Mouse (Mus musculus) midbrain, embryonic 15.5 days (tissue): ENCODE data around the gene Shroom3. TPM values are rescaled to one million over a fixed set of nuclear protein-coding genes. Genes with fewer than 3 reads are reported as not detected.

ENCODE experiments used
- ATAC-seq: fragments of 200-750 bp; cut with Nextera tagmentation; replicated peaks from 2 replicates; pipeline ENCODE4 v1.8.0; 2017; ENCODE audit warnings: moderate TSS enrichment
- H3K27ac ChIP-seq: fragments of 300-500 bp; sonication (generic); 2 replicates; pipeline ENCODE4 v1.5.1; 2015; ENCODE audit warnings: mild to moderate bottlenecking, inconsistent platforms
- H3K27me3 ChIP-seq: fragments of 300-500 bp; sonication (generic); replicated peaks from 2 replicates; pipeline ENCODE4 v1.6.1; 2015; ENCODE audit warnings: inconsistent platforms
- H3K36me3 ChIP-seq: fragments of 300-500 bp; sonication (generic); replicated peaks from 2 replicates; pipeline ENCODE4 v1.6.1; 2015; ENCODE audit warnings: inconsistent platforms
- H3K4me1 ChIP-seq: fragments of 300-500 bp; sonication (generic); 2 replicates; pipeline ENCODE4 v1.6.1; 2015; ENCODE audit warnings: inconsistent platforms
- H3K4me2 ChIP-seq: fragments of 300-500 bp; sonication (generic); 2 replicates; pipeline ENCODE4 v1.6.1; 2015; ENCODE audit warnings: inconsistent platforms, mild to moderate bottlenecking, moderate library complexity
- H3K4me3 ChIP-seq: fragments of 300-500 bp; sonication (generic); 2 replicates; pipeline ENCODE4 v1.5.1; 2015; ENCODE audit warnings: mild to moderate bottlenecking, inconsistent platforms
- H3K9ac ChIP-seq: fragments of 300-500 bp; sonication (generic); 2 replicates; pipeline ENCODE4 v1.6.1; 2015; ENCODE audit warnings: mild to moderate bottlenecking, inconsistent platforms
- H3K9me3 ChIP-seq: fragments of 300-500 bp; sonication (generic); 2 replicates; pipeline ENCODE4 v1.6.1; 2016; ENCODE audit warnings: inconsistent platforms
- WGBS: fragments of 180-500 bp; shearing (Covaris S2); methylation state at CpG from one replicate; pipeline ENCODE4 v1.1.7; 2015; ENCODE audit warnings: mixed read lengths; 5-methylcytosine and 5-hydroxymethylcytosine counted together
- polyA plus RNA-seq: library from polyadenylated mRNA; unstranded; fragments of >200 nt; fragmentation: Nextera tagmentation; extraction: Ambion mirVana; gene quantifications from 2 replicates; pipeline ENCODE4 v1.2.1, GENCODE M21; 2015

Shroom3 gene
- polyA plus RNA-seq, 1 experiment from 2014 or later: 1.9 TPM

DNA sequence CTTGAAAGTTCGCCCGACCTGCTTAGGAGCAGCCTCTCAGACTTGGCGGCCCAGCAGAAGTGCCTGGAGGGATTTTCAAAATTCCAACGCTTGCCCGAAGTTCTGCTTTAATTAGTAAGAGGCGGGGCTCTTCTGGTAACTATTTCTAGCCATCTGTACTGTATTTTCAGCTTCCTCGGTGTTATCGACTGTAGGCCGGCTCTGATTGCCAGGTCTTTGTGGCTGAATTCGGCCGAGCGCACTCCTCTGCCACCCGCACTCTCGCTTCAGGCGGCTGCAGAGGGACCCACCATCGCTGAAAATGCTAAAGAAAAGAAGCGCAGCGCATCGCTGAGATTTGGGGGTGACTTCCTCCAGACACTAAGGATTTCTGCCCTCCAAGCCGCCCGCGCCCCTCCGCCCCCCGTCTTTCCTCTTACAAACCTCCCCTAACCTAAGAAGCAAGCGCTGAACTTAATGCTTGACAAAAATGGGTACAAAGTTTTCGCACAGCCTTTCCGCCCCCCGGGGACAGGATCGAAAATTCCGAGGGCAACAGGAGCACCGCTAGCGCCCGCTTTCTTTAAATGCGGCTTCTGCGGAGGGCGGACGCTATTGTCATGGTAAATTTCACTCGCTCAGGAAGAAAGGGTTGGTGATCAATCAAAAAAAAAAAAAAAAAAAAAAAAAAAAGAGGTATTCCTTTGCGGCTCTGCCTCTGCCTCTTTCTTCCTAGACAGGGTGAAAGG lies 450 bp upstream of the Shroom3 start:
- peak; percentile 48 for ATAC-seq
- H3K36me3 ChIP-seq: no peaks in the 10 kb centered on the region
- peak overlapping the region; percentile 54 for H3K4me3 ChIP-seq
- H3K4me1 ChIP-seq: peaks cover 16% of the 10 kb centered on the region
- WGBS: 1% methylated on average over 39 of the region's 39 CpGs
- H3K9me3 ChIP-seq: no peaks in the 10 kb centered on the region
- peaks cover 5% of the 10 kb centered on the region for H3K27me3 ChIP-seq
- H3K4me2 ChIP-seq: peak overlapping the region; percentile 99
- peak overlapping the region; percentile 55 for H3K9ac ChIP-seq
- no peak overlapping the region for H3K27ac ChIP-seq

DNA sequence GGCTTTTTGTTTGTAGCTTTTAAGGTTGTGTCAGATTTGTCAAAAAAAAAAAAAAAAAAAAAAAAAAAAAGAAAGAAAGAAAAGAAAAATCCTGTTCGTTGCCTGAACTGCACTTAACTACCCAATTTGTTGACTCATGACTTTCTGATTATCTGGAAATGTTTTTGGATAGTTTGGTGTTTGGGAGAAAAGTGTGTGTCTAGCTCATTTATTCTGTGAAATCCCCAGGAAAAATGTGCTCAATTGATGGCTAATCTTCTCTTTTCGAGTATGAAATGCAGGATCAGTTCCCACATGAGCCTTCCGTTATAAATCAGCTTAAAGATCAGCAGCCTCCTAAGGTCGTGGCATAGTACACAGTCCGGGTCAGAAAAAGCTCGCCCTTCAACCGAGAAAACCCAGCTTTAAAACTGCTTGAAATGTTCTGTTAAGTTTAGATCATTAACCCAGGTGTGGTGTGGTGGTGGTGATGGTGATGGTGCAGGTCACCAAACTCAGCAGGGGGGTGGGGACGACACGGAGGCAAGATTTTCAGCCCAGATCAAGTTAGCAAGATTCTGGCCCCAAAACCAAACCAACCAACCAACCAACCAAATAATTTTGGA lies 738 bp downstream of the Shroom3 start:
- Histone ChIP-seq H3K9me3 (no peaks in the 10 kb centered on the region), H3K9ac (no peak overlapping the region), H3K4me2 (peak overlapping the region; percentile 99), H3K4me3 (peak overlapping the region; percentile 54), H3K4me1 (peaks cover 16% of the 10 kb centered on the region), H3K27me3 (peaks cover 5% of the 10 kb centered on the region), H3K36me3 (no peaks in the 10 kb centered on the region), H3K27ac (no peak overlapping the region)
- 10% methylated on average over 9 of the region's 9 CpGs for WGBS
- no peak for ATAC-seq

DNA sequence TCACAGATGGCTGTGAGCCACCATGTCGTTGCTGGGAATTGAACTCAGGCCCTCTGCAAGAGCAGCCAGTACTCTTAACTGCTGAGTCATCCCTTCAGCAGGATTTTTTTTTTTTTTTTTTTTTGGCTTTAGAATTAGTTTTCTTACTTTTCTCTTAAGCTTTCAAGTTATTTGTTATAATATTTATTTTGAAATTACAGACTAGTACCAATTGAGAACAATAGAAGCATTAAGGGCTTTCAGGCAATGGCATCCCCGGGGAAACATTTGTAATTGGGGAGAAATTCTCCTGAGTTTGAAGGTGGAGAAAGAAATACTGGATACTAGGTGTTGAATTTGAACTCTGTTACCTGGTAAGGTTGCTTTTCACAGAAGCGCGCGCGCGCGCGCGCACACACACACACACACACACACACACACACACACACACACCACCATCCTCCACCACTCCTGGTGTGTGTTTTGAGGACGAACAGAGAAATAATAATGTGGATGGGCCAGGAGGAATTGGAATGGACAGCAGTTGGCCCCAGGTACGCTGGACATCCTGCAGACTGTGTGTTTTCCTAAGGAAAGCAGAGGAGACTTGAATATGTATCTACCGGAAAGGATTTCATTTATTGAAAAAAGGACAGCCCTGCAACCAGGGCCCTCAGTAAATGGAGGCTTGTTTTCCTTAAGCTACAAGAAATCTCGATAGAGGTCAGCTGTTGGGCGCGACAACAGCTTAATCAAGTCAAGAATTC lies 1.7 kb downstream of the Shroom3 start:
- no peak overlapping the region for H3K4me2 ChIP-seq
- H3K4me3 ChIP-seq: no peak overlapping the region
- ATAC-seq: no peak

GRCm38 (mm10) chr5:92688124-92688523 lies 4.9 kb downstream of the Shroom3 start:
- WGBS: 80% methylated on average over 5 of the region's 5 CpGs
- ATAC-seq: no peak

More for the DNA sequence above, 1.7 kb downstream of the Shroom3 start:
- Histone ChIP-seq H3K36me3 (no peaks in the 10 kb centered on the region), H3K9me3 (no peaks in the 10 kb centered on the region), H3K9ac (no peak overlapping the region), H3K27me3 (peaks cover 5% of the 10 kb centered on the region), H3K4me1 (peaks cover 12% of the 10 kb centered on the region), H3K27ac (no peak overlapping the region)
- 85% methylated on average over 16 of the region's 16 CpGs for WGBS

GRCm38 (mm10) chr5:92688569-92688968 lies 5.3 kb downstream of the Shroom3 start:
- ATAC-seq: no peak
- H3K4me2 ChIP-seq: no peak overlapping the region
- no peaks in the 10 kb centered on the region for H3K27me3 ChIP-seq
- 0 out of 2 replicates have a peak, but pooled peaks cover under 1% of the 10 kb centered on the region for H3K4me1 ChIP-seq
- no peaks in the 10 kb centered on the region for H3K36me3 ChIP-seq
- no peak overlapping the region for H3K4me3 ChIP-seq
- no peaks in the 10 kb centered on the region for H3K9me3 ChIP-seq
- no peak overlapping the region for H3K27ac ChIP-seq
- 92% methylated on average over 9 of the region's 9 CpGs for WGBS
- H3K9ac ChIP-seq: no peak overlapping the region

More at GRCm38 (mm10) chr5:92688124-92688523, 4.9 kb downstream of the Shroom3 start:
- Histone ChIP-seq H3K9ac (no peak overlapping the region), H3K27me3 (no peaks in the 10 kb centered on the region), H3K27ac (no peak overlapping the region), H3K4me2 (no peak overlapping the region), H3K4me1 (0 out of 2 replicates have a peak, but pooled peaks cover 5% of the 10 kb centered on the region), H3K36me3 (no peaks in the 10 kb centered on the region), H3K9me3 (no peaks in the 10 kb centered on the region), H3K4me3 (no peak overlapping the region)

- H3K9ac ChIP-seq: no peak overlapping the region
- no peak overlapping the region for H3K4me2 ChIP-seq
- no peaks in the 10 kb centered on the region for H3K36me3 ChIP-seq
- WGBS: 73% methylated on average over 16 of the region's 16 CpGs
- H3K27ac ChIP-seq: no peak overlapping the region
- H3K4me1 ChIP-seq: peaks cover 4% of the 10 kb centered on the region; the same call in 1 of the 2 replicates
- H3K9me3 ChIP-seq: no peaks in the 10 kb centered on the region
- no peak overlapping the region for H3K4me3 ChIP-seq
- ATAC-seq: peak; percentile 69; the same call in 1 of the 2 replicates
- no peaks in the 10 kb centered on the region for H3K27me3 ChIP-seq
These were observed 9.2 kb downstream of the Shroom3 start for GRCm38 (mm10) chr5:92692206-92693007.

DNA sequence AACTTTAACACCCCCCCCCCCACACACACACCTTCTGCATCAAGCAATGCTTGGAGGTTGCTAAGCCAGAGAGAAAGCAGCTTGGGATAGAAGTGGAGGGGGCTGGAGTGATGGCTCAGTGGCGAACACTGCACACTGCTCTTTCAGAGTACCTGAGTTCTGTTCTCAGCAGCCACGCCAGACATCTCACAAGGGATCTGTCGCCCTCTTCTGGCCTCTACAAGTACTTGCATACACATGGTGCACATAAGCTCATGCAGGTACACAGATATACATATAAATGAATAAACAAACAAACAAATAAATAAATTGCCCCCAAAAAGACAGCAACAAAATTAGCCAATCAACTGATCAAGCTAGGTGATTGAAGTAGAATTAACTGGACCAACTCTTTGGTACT lies 10.5 kb downstream of the Shroom3 start:
- Histone ChIP-seq H3K9me3 (no peaks in the 10 kb centered on the region), H3K27me3 (no peaks in the 10 kb centered on the region), H3K4me1 (peaks cover 14% of the 10 kb centered on the region), H3K4me2 (no peak overlapping the region), H3K9ac (no peak overlapping the region), H3K36me3 (no peaks in the 10 kb centered on the region), H3K27ac (no peak overlapping the region), H3K4me3 (no peak overlapping the region)
- 93% methylated on average over 3 of the region's 3 CpGs for WGBS
- no peak for ATAC-seq

DNA sequence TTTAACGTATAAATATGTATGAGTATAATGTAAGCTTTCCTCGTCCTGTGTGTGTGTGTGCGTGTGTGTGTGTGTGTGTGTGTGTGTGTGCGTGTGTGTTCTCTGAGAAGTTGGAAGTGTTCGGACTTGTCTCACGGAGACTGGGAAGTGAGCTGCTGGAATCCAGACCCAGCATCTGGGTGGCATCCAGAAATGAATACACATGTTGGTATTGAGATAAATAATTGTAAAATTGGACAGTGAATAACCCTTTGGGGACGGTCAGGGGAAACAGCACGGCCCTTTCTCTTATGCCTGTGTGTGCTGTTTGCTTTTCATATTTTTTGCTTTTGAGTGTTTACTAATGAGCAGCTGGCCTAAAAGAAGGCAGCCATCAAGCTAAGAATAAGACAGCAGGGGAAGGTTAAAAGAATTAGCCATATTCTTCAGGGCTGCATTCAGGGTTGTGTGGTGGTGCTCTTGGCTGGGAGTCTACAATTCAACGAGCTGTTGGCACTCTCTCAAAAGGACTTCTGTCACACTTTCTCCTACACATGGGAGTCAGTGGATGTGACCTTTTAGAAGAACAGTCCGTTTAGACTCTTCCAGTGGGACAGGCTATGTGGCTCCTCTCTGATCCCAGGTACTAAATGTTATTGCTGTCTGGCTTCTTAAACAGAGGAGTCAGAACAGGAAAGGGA lies 11.2 kb downstream of the Shroom3 start:
- H3K36me3 ChIP-seq: no peaks in the 10 kb centered on the region
- no peak for ATAC-seq
- WGBS: 67% methylated on average over 10 of the region's 10 CpGs
- no peak overlapping the region for H3K4me2 ChIP-seq
- peaks cover 19% of the 10 kb centered on the region for H3K4me1 ChIP-seq
- no peak overlapping the region for H3K27ac ChIP-seq
- no peaks in the 10 kb centered on the region for H3K27me3 ChIP-seq
- H3K9ac ChIP-seq: no peak overlapping the region
- no peak overlapping the region for H3K4me3 ChIP-seq
- H3K9me3 ChIP-seq: no peaks in the 10 kb centered on the region

DNA sequence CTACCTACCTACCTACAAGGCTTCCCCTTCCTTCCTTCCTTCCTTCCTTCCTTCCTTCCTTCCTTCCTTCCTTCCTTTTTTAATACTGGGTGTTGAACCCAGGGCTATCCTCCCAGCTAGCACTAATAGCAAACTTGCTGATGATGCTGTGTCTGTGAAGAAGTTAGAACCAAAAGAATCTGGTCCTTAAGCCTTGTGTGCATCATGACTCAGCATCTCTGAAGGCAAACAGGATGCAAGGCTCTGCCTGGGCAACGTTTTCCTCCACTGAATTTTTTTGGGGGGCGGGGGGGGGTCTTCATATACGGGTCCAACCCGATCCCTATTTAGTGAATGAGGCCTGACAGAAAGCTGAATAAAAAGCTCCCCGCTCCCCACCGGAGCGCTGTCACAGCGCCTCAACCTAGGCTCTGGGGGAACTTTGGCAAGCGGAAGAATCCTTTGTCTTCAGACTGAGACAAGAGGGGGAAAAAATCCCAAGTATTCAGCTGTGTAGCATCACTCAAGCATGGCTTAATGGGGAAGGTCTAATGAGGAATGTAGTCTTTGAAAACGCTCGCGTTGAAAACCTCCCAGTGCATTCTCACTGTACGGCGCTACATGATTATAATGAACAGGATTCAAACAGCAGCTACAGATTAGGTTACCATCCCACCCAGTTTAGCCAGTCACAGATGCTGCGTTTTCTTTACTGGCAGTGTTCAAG lies 15.0 kb downstream of the Shroom3 start:
- Histone ChIP-seq H3K36me3 (no peaks in the 10 kb centered on the region), H3K27me3 (no peaks in the 10 kb centered on the region), H3K27ac (peak overlapping the region; percentile 67), H3K4me2 (peak overlapping the region; percentile 60), H3K9me3 (no peaks in the 10 kb centered on the region), H3K4me1 (peaks cover 19% of the 10 kb centered on the region), H3K9ac (peak overlapping the region; percentile 41), H3K4me3 (peak overlapping the region; percentile 36)
- WGBS: under 1% methylated on average over 15 of the region's 15 CpGs
- peak; percentile 76 for ATAC-seq

- Histone ChIP-seq H3K27ac (peak overlapping the region; percentile 67), H3K9me3 (no peaks in the 10 kb centered on the region), H3K4me3 (peak overlapping the region; percentile 36), H3K9ac (peak overlapping the region; percentile 41), H3K36me3 (no peaks in the 10 kb centered on the region), H3K27me3 (no peaks in the 10 kb centered on the region), H3K4me2 (peak overlapping the region; percentile 60), H3K4me1 (peaks cover 19% of the 10 kb centered on the region)
- WGBS: 5% methylated on average over 17 of the region's 17 CpGs
- peak; percentile 84 for ATAC-seq
These were observed 15.7 kb downstream of the Shroom3 start for GRCm38 (mm10) chr5:92698837-92699529.
